Mouse (Mus musculus) kidney, embryonic 15.5 days (tissue): ENCODE measurements at regions not wholly inside any gene's neighbourhood (a gene's known extent, or its start where the extent isn't known, plus 50 kb on each side); places are given as distances from the start of the nearest gene placed in this dataset.

Experiments used
- ATAC-seq: fragments of 200-750 bp; cut with Nextera tagmentation; replicated peaks from 2 replicates; pipeline ENCODE4 v1.8.0; 2017; ENCODE audit warnings: moderate TSS enrichment; ENCODE audit not compliant: low FRiP score
- H3K27ac ChIP-seq: fragments of 300-500 bp; sonication (generic); 2 replicates; pipeline ENCODE4 v1.5.1; 2015; ENCODE audit warnings: mild to moderate bottlenecking, inconsistent platforms
- H3K27me3 ChIP-seq: fragments of 300-500 bp; sonication (generic); 2 replicates; pipeline ENCODE4 v1.6.1; 2015; ENCODE audit warnings: inconsistent platforms
- H3K36me3 ChIP-seq: fragments of 300-500 bp; sonication (generic); 2 replicates; pipeline ENCODE4 v1.6.1; 2015; ENCODE audit warnings: inconsistent platforms
- H3K4me1 ChIP-seq: fragments of 300-500 bp; sonication (generic); 2 replicates; pipeline ENCODE4 v1.6.1; 2015; ENCODE audit warnings: inconsistent platforms
- H3K4me2 ChIP-seq: fragments of 300-500 bp; sonication (generic); 2 replicates; pipeline ENCODE4 v1.6.1; 2015; ENCODE audit warnings: moderate library complexity, mild to moderate bottlenecking, inconsistent platforms
- H3K4me3 ChIP-seq: fragments of 300-500 bp; sonication (generic); replicated peaks from 2 replicates; pipeline ENCODE4 v1.5.1; 2015; ENCODE audit warnings: mild to moderate bottlenecking, inconsistent platforms
- H3K9ac ChIP-seq: fragments of 300-500 bp; sonication (generic); 2 replicates; pipeline ENCODE4 v1.6.1; 2015; ENCODE audit warnings: mild to moderate bottlenecking, inconsistent platforms
- H3K9me3 ChIP-seq: fragments of 300-500 bp; sonication (generic); replicated peaks from 2 replicates; pipeline ENCODE4 v1.6.1; 2016; ENCODE audit warnings: inconsistent platforms
- WGBS: fragments of 180-500 bp; shearing (Covaris S2); methylation state at CpG from one replicate; pipeline ENCODE4 v1.1.7; 2015; ENCODE audit warnings: mixed read lengths; 5-methylcytosine and 5-hydroxymethylcytosine counted together

GRCm38 (mm10) chr3:33925072-33925471 is 81.0 kb upstream of the Ccdc39 start:
- no peak for ATAC-seq
- WGBS, result 84% methylated on average over 4 of the region's 4 CpGs
- Histone ChIP-seq H3K4me3 (no peak overlapping the region), H3K4me1 (no peaks in the 10 kb centered on the region), H3K27ac (no peak overlapping the region), H3K9ac (no peak overlapping the region), H3K27me3 (no peaks in the 10 kb centered on the region), H3K4me2 (no peak overlapping the region), H3K36me3 (no peaks in the 10 kb centered on the region), H3K9me3 (no peaks in the 10 kb centered on the region)

- H3K27me3 ChIP-seq, result peaks cover 25% of the 10 kb centered on the region
- H3K4me2 ChIP-seq, result peak overlapping the region; percentile 35; the same call in 1 of the 2 replicates
- peaks cover 8% of the 10 kb centered on the region; the same call in 1 of the 2 replicates for H3K4me1 ChIP-seq
- H3K4me3 ChIP-seq, result no peak overlapping the region
- ATAC-seq, result no peak
- H3K36me3 ChIP-seq, result no peaks in the 10 kb centered on the region
- no peak overlapping the region for H3K9ac ChIP-seq
- no peaks in the 10 kb centered on the region for H3K9me3 ChIP-seq
- 2% methylated on average over 6 of the region's 6 CpGs for WGBS
- H3K27ac ChIP-seq, result no peak overlapping the region
Measured at GRCm38 (mm10) chr3:33955064-33955463, 64.7 kb upstream of the Fxr1 start.

- Histone ChIP-seq H3K27me3 (peaks cover 25% of the 10 kb centered on the region), H3K9me3 (no peaks in the 10 kb centered on the region), H3K27ac (no peak overlapping the region), H3K36me3 (no peaks in the 10 kb centered on the region), H3K9ac (no peak overlapping the region), H3K4me3 (peak overlapping the region; percentile 27), H3K4me2 (peak overlapping the region; percentile 54), H3K4me1 (peaks cover 8% of the 10 kb centered on the region; the same call in 1 of the 2 replicates)
- ATAC-seq, result peak; percentile 83
- 2% methylated on average over 19 of the region's 19 CpGs for WGBS
Measured at GRCm38 (mm10) chr3:33955854-33956624, 63.7 kb upstream of the Fxr1 start.

- Histone ChIP-seq H3K27me3 (peaks cover 25% of the 10 kb centered on the region), H3K36me3 (no peaks in the 10 kb centered on the region), H3K4me2 (no peak overlapping the region), H3K4me1 (peaks cover 8% of the 10 kb centered on the region; the same call in 1 of the 2 replicates), H3K4me3 (no peak overlapping the region), H3K27ac (no peak overlapping the region), H3K9ac (no peak overlapping the region), H3K9me3 (no peaks in the 10 kb centered on the region)
- WGBS, result 47% methylated on average over 3 of the region's 3 CpGs
- ATAC-seq, result no peak
Measured at GRCm38 (mm10) chr3:33956625-33957023, 63.1 kb upstream of the Fxr1 start.

GRCm38 (mm10) chr3:33957676-33958075 is 62.1 kb upstream of the Fxr1 start:
- Histone ChIP-seq H3K4me2 (no peak overlapping the region), H3K36me3 (no peaks in the 10 kb centered on the region), H3K9me3 (no peaks in the 10 kb centered on the region), H3K27ac (no peak overlapping the region), H3K4me1 (peaks cover 8% of the 10 kb centered on the region; the same call in 1 of the 2 replicates), H3K27me3 (peaks cover 25% of the 10 kb centered on the region), H3K4me3 (no peak overlapping the region), H3K9ac (no peak overlapping the region)
- ATAC-seq, result no peak
- WGBS, result 86% methylated on average over 10 of the region's 10 CpGs

- Histone ChIP-seq H3K4me3 (no peak overlapping the region), H3K9ac (no peak overlapping the region), H3K36me3 (no peaks in the 10 kb centered on the region), H3K4me1 (peaks cover 8% of the 10 kb centered on the region; the same call in 1 of the 2 replicates), H3K27ac (no peak overlapping the region), H3K9me3 (no peaks in the 10 kb centered on the region), H3K4me2 (no peak overlapping the region), H3K27me3 (peaks cover 25% of the 10 kb centered on the region)
- ATAC-seq, result no peak
- WGBS, result 89% methylated on average over 4 of the region's 4 CpGs
Measured at GRCm38 (mm10) chr3:33958216-33958615, 61.5 kb upstream of the Fxr1 start.

GRCm38 (mm10) chr3:33960211-33960610 is 59.5 kb upstream of the Fxr1 start:
- H3K9ac ChIP-seq, result no peak overlapping the region
- 59% methylated on average over 6 of the region's 6 CpGs for WGBS
- H3K27ac ChIP-seq, result no peak overlapping the region
- H3K4me1 ChIP-seq, result peaks cover 5% of the 10 kb centered on the region; the same call in 1 of the 2 replicates
- H3K4me2 ChIP-seq, result no peak overlapping the region
- no peaks in the 10 kb centered on the region for H3K9me3 ChIP-seq
- no peak for ATAC-seq
- H3K36me3 ChIP-seq, result no peaks in the 10 kb centered on the region
- peaks cover 15% of the 10 kb centered on the region for H3K27me3 ChIP-seq
- no peak overlapping the region for H3K4me3 ChIP-seq

GRCm38 (mm10) chr3:33962938-33963337 is 56.8 kb upstream of the Fxr1 start:
- Histone ChIP-seq H3K27ac (no peak overlapping the region), H3K9ac (no peak overlapping the region), H3K36me3 (no peaks in the 10 kb centered on the region), H3K4me1 (no peaks in the 10 kb centered on the region), H3K4me2 (no peak overlapping the region), H3K9me3 (no peaks in the 10 kb centered on the region), H3K4me3 (no peak overlapping the region), H3K27me3 (no peaks in the 10 kb centered on the region)
- ATAC-seq, result no peak
- WGBS, result 83% methylated on average over 5 of the region's 5 CpGs

- H3K4me1 ChIP-seq, result no peaks in the 10 kb centered on the region
- no peak for ATAC-seq
- no peaks in the 10 kb centered on the region for H3K9me3 ChIP-seq
- H3K27ac ChIP-seq, result no peak overlapping the region
- no peak overlapping the region for H3K4me3 ChIP-seq
- H3K36me3 ChIP-seq, result no peaks in the 10 kb centered on the region
- H3K4me2 ChIP-seq, result no peak overlapping the region
- no peaks in the 10 kb centered on the region for H3K27me3 ChIP-seq
- H3K9ac ChIP-seq, result no peak overlapping the region
- 79% methylated on average over 8 of the region's 8 CpGs for WGBS
Measured at GRCm38 (mm10) chr3:33967184-33967583, 52.6 kb upstream of the Fxr1 start.
